Mouse (Mus musculus) hindbrain, embryonic 13.5 days (tissue): Measurements from ENCODE around the gene Il10rb. TPM values are rescaled to one million over a fixed set of nuclear protein-coding genes. Genes with fewer than 3 reads are reported as not detected.
"Not testable (repeated sequence)": the region's sequence is repeated elsewhere in the genome, so short reads cannot be mapped to it uniquely, and the experiment has no call there.

Source experiments
- ATAC-seq: fragments of 200-750 bp; cut with Nextera tagmentation; 2 replicates; pipeline ENCODE4 v1.8.0; 2017; ENCODE audit warnings: moderate TSS enrichment; ENCODE audit not compliant: low FRiP score
- H3K27ac ChIP-seq: fragments of 300-500 bp; sonication (generic); 2 replicates; pipeline ENCODE4 v1.5.1; 2015; ENCODE audit warnings: inconsistent platforms, mild to moderate bottlenecking, moderate library complexity
- H3K27me3 ChIP-seq: fragments of 300-500 bp; sonication (generic); 2 replicates; pipeline ENCODE4 v1.6.1; 2015; ENCODE audit warnings: mild to moderate bottlenecking, inconsistent platforms
- H3K36me3 ChIP-seq: fragments of 300-500 bp; sonication (generic); 2 replicates; pipeline ENCODE4 v1.6.1; 2015; ENCODE audit warnings: mild to moderate bottlenecking, inconsistent platforms
- H3K4me1 ChIP-seq: fragments of 300-500 bp; sonication (generic); replicated peaks from 2 replicates; pipeline ENCODE4 v1.6.1; 2015; ENCODE audit warnings: inconsistent platforms
- H3K4me2 ChIP-seq: fragments of 300-500 bp; sonication (generic); 2 replicates; pipeline ENCODE4 v1.6.1; 2015; ENCODE audit warnings: inconsistent platforms, mild to moderate bottlenecking, moderate library complexity
- H3K4me3 ChIP-seq: fragments of 300-500 bp; sonication (generic); 2 replicates; pipeline ENCODE4 v1.5.1; 2015; ENCODE audit warnings: mild to moderate bottlenecking, inconsistent platforms
- H3K9ac ChIP-seq: fragments of 300-500 bp; sonication (generic); 2 replicates; pipeline ENCODE4 v1.6.1; 2015; ENCODE audit warnings: mild to moderate bottlenecking, inconsistent platforms
- H3K9me3 ChIP-seq: fragments of 300-500 bp; sonication (generic); 2 replicates; pipeline ENCODE4 v1.6.1; 2016; ENCODE audit warnings: inconsistent platforms
- WGBS: fragments of 180-500 bp; shearing (Covaris S2); methylation state at CpG from one replicate; pipeline ENCODE4 v1.1.7; 2015; 5-methylcytosine and 5-hydroxymethylcytosine counted together
- polyA plus RNA-seq: library from polyadenylated mRNA; unstranded; fragments of >200 nt; fragmentation: Nextera tagmentation; extraction: Ambion mirVana; gene quantifications from 2 replicates; pipeline ENCODE4 v1.2.1, GENCODE M21; 2015

The Il10rb gene
- polyA plus RNA-seq, 1 experiment from 2014 or later: 11.1 TPM

DNA sequence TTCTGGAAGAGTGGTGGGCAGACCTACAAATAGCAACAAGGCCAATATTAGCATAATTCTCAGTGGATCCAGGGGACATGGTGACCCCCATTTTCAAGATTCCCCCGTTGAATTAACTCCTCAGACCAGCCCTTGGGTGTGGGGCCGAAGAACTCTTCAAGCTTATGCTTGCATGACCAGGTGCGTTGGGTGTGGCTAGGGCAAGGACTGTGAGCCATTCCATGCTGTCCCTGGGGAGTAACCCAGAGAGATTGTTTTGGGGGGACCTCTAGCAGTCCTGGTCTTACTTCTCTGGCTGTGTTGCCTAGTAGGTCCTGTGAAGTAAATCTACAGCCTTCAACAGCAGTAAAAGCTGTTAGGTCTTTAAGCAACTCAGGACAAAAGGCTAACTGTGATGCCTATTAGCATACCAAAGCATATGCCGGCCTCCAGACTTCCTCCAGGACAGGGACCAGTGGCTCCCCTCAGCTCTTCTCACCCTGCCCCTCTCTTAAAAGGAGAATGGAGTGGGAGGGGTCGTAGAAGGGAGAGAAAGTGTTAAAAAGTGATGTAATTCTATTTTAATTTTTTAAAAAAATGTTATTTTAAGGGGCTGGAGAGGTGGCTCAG, 26.9 kb downstream of the Il10rb start:
- 27% methylated on average over 5 of the region's 5 CpGs for WGBS

DNA sequence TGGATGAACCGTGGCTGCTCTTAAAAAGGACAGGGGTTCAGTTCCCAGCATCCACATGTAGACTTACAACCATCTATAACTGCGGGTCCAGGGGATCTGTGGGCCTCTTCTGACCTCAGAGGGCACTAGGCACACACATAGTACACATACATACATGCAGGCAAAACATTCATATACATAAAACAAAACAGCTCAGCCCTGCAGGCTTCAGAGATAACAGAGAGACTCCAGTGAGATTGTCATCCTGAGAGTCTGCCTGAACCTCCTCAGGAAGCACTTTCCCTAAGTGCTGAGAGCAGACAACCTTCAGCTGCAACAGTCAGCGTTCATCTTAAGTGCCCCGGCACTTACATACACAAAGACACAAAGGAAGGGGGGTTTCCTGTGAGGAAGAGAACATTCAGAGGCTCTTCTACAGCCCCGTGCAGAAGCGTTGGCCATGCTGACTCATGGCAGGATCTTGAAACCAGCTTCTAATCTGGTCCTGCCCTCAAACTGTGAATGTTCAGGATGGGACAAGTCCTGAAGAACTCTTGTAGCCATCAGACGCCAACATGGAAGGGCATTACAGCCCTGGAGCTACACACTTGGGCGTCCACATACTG, 27.5 kb downstream of the Il10rb start:
- no peak overlapping the region for H3K27ac ChIP-seq
- no peak overlapping the region for H3K4me2 ChIP-seq
- WGBS: 66% methylated on average over 8 of the region's 8 CpGs
- H3K4me3 ChIP-seq: no peak overlapping the region
- no peaks in the 10 kb centered on the region for H3K27me3 ChIP-seq
- no peak overlapping the region for H3K9ac ChIP-seq
- H3K4me1 ChIP-seq: no peaks in the 10 kb centered on the region
- no peaks in the 10 kb centered on the region for H3K9me3 ChIP-seq
- H3K36me3 ChIP-seq: no peaks in the 10 kb centered on the region
- ATAC-seq: no peak

More for the DNA sequence above, 26.9 kb downstream of the Il10rb start:
- Histone ChIP-seq H3K9me3 (no peaks in the 10 kb centered on the region), H3K27me3 (no peaks in the 10 kb centered on the region), H3K27ac (no peak overlapping the region), H3K36me3 (no peaks in the 10 kb centered on the region), H3K4me2 (no peak overlapping the region), H3K9ac (no peak overlapping the region), H3K4me3 (no peak overlapping the region), H3K4me1 (no peaks in the 10 kb centered on the region)
- ATAC-seq: no peak

DNA sequence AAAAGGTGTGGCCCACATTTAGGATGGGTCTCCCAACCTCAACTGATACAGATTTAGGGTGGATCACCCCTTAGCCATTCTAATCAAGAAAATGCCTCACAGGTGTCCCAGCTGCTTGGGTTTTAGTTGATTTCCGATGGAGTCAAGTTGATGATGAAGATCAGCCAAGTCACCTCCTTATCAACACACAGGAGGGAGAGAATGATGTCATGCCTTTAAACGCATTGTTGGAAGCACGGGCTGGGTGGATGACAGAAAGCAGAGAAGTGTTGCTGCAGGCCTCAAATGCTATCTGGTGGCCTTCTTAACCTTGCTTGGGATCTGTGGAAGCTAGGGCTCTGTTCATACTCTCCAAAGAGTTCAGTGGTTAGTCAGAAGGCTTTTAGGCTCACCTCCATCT, 28.2 kb downstream of the Il10rb start:
- ATAC-seq: no peak
- Histone ChIP-seq H3K9ac (no peak overlapping the region), H3K27me3 (no peaks in the 10 kb centered on the region), H3K4me2 (no peak overlapping the region), H3K4me3 (no peak overlapping the region), H3K9me3 (no peaks in the 10 kb centered on the region), H3K36me3 (no peaks in the 10 kb centered on the region), H3K27ac (no peak overlapping the region), H3K4me1 (no peaks in the 10 kb centered on the region)
- WGBS: 89% methylated on average over 3 of the region's 3 CpGs

DNA sequence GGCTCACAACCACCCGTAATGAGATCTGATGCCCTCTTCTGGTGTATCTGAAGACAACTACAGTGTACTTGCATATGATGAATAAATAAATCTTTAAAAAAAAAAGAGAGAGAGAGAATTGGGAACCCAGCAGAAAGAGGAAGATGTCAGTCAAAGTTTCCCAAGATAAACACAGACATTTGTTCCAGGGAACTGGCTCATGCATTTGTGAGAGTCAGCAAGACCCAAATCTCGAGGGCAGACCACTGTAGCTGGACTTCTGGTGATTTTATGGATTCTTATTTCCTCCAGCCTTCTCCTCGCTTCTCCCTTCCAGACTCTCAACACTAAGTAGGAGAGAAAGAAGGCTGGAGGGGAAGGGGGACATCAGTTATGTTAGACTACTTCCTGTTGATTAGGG, 32.1 kb downstream of the Il10rb start:
- Histone ChIP-seq H3K4me2 (no peak overlapping the region), H3K9ac (no peak overlapping the region), H3K27me3 (no peaks in the 10 kb centered on the region), H3K4me1 (no peaks in the 10 kb centered on the region), H3K4me3 (no peak overlapping the region), H3K36me3 (no peaks in the 10 kb centered on the region), H3K27ac (no peak overlapping the region), H3K9me3 (no peaks in the 10 kb centered on the region)
- no peak for ATAC-seq
- WGBS: 74% methylated on average over 3 of the region's 3 CpGs

DNA sequence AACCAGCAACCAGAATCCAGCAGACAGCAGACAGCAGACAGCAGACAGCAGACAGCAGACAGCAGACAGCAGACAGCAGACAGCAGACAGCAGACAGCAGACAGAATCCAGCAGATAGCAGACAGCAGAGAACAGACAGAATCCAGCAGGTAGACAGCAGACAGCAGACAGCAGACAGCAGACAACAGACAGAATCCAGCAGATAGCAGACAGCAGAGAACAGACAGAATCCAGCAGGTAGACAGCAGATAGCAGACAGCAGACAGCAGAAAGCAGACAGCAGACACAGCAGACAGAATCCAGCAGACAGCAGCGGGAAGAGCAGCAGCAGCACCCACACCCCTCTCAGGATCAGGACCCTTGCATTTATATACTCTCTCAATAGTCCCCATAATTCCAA, 32.6 kb downstream of the Il10rb start:
- H3K36me3 ChIP-seq, H3K4me2 ChIP-seq, H3K9ac ChIP-seq, H3K9me3 ChIP-seq, H3K27me3 ChIP-seq, H3K4me3 ChIP-seq, H3K27ac ChIP-seq, ATAC-seq, H3K4me1 ChIP-seq: not testable (repeated sequence)
- WGBS: 90% methylated on average over 1 of the region's 1 CpGs

DNA sequence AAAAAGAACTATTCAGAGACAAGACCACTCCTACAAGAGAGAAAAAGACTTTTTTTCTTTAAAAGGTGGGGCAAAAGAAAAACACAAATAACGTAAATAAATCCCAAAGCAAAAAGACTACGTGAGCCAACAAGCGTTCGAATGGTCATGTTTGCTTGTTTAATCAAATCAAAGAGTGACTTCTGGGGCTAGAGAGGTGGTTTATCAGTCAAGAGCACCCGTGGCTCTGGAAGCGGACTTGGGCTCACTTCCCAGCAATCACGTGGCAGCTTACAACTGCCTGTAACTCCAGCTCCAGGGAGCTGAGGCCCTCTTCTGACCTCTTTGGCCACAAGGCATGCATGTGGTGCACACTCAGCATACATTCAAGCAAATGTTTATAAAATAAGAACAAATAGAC, 35.4 kb downstream of the Il10rb start:
- Histone ChIP-seq H3K4me1 (no peaks in the 10 kb centered on the region), H3K4me2 (no peak overlapping the region), H3K27me3 (no peaks in the 10 kb centered on the region), H3K4me3 (no peak overlapping the region), H3K27ac (no peak overlapping the region), H3K9ac (no peak overlapping the region), H3K36me3 (no peaks in the 10 kb centered on the region), H3K9me3 (no peaks in the 10 kb centered on the region)
- ATAC-seq: no peak
- 64% methylated on average over 7 of the region's 7 CpGs for WGBS

DNA sequence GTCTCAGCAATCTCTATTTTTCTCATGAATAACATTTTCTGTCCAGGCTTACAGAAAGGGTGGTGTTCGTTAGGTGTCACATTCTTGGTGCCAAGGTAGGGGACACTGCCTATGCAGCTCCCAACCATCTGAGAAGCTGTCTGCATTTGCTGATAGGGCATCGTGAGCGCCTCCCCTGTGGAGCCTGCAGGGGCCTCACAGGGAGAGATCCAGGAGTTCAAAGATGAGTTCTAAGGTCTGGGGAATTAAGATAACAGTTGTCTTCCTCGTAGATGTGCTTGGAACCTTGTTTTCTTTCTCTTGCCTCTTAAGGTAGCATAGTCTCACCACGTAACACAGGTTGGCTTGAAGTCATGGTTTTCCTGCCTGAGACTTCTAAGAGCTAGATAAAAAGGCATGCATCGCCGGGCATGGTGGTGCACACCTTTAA, 35.9 kb downstream of the Il10rb start:
- no peaks in the 10 kb centered on the region for H3K27me3 ChIP-seq
- H3K27ac ChIP-seq: no peak overlapping the region
- H3K4me3 ChIP-seq: no peak overlapping the region
- no peak overlapping the region for H3K4me2 ChIP-seq
- no peak overlapping the region for H3K9ac ChIP-seq
- no peak for ATAC-seq
- H3K36me3 ChIP-seq: no peaks in the 10 kb centered on the region
- H3K9me3 ChIP-seq: no peaks in the 10 kb centered on the region
- no peaks in the 10 kb centered on the region for H3K4me1 ChIP-seq
- WGBS: 85% methylated on average over 7 of the region's 7 CpGs

DNA sequence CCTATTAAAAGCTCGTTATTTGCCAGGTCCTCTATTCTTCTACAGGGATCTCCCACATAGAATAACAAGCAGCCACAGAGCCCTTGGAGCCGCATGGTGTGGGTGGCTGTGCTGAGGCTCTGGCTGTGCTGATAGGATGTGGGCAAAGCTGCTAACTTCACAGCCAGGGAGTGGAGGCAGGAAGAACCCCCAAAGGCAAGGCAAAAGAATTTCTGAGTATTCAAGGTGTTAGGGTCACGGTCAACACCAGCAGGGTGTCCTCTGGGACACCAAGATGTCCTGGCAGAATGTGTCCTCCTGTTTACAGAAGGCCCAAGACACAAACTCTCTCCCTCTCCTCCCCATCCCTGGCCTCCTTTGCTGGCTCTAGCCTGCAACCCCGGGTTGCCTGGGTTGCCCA, 36.5 kb downstream of the Il10rb start:
- Histone ChIP-seq H3K9ac (no peak overlapping the region), H3K4me1 (no peaks in the 10 kb centered on the region), H3K27me3 (no peaks in the 10 kb centered on the region), H3K4me2 (no peak overlapping the region), H3K36me3 (no peaks in the 10 kb centered on the region), H3K4me3 (no peak overlapping the region), H3K9me3 (no peaks in the 10 kb centered on the region), H3K27ac (no peak overlapping the region)
- no peak for ATAC-seq
- 69% methylated on average over 4 of the region's 4 CpGs for WGBS

DNA sequence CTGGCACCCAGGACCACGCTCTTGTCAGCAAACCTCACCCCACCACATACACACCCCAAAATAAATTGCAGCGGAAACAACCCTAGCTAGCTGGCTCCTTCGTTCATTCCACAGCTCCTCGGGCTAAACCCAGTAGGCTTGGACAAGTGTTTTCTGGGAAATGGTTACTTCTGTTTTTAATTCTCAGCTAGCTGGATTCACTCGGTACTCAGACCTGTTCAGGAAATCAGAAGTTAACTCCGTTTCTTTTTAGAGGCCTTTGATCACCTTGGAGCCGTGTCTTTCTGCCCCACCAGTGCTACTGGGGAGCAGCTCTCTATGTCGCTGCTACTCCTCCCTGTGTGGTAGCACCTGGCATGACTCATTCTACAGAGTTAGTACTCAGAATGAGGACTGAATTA, 37.2 kb downstream of the Il10rb start:
- H3K4me2 ChIP-seq: no peak overlapping the region
- H3K36me3 ChIP-seq: no peaks in the 10 kb centered on the region
- 87% methylated on average over 8 of the region's 8 CpGs for WGBS
- no peak overlapping the region for H3K27ac ChIP-seq
- no peak overlapping the region for H3K9ac ChIP-seq
- no peak overlapping the region for H3K4me3 ChIP-seq
- H3K4me1 ChIP-seq: no peaks in the 10 kb centered on the region
- no peak for ATAC-seq
- no peaks in the 10 kb centered on the region for H3K9me3 ChIP-seq
- H3K27me3 ChIP-seq: no peaks in the 10 kb centered on the region

DNA sequence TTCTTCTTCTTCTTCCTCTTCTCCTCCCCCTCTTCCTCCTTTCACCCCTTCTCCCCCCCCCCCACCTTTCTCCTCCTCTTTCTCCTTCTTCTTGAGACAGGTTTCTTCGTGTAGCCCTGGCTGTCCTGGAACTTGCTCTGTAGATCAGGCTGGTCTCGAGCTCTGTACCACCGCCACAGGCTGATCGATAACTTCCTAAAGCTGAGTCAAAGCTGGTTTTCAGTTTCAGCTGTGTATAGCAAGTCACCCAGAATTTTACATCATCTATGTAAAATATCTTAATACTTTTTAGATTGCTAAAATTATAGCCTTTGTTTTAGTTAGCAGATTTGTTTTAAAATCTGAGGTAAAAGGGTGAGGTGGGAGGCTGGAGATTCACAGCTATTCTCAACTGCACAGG, 38.9 kb downstream of the Il10rb start:
- no peak overlapping the region for H3K4me2 ChIP-seq
- H3K36me3 ChIP-seq: no peaks in the 10 kb centered on the region
- no peaks in the 10 kb centered on the region for H3K27me3 ChIP-seq
- no peaks in the 10 kb centered on the region for H3K9me3 ChIP-seq
- WGBS: 90% methylated on average over 4 of the region's 4 CpGs
- H3K9ac ChIP-seq: no peak overlapping the region
- no peak overlapping the region for H3K27ac ChIP-seq
- no peak overlapping the region for H3K4me3 ChIP-seq
- H3K4me1 ChIP-seq: no peaks in the 10 kb centered on the region
- ATAC-seq: no peak

DNA sequence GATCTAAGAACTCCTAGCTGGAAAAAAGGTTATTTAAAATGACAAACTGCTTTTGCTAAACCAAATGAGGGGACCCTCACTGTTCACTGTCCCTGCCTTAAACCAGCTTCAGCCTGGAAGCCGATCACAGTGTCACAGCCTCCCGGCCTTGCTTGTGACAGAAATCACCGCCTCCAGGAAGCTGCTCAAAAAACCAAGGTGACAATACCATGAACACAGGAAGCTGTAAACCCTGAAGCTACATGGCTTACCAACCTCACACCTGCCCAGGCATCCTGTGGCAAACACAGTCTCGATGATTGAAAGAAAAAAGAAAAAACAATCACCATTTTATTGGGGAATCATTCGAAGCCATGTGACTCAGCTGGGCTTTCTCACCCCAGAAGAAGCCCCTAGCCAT, 39.6 kb downstream of the Il10rb start:
- Histone ChIP-seq H3K9ac (no peak overlapping the region), H3K27me3 (no peaks in the 10 kb centered on the region), H3K4me1 (no peaks in the 10 kb centered on the region), H3K36me3 (no peaks in the 10 kb centered on the region), H3K9me3 (no peaks in the 10 kb centered on the region), H3K4me2 (no peak overlapping the region), H3K4me3 (no peak overlapping the region), H3K27ac (no peak overlapping the region)
- 82% methylated on average over 5 of the region's 5 CpGs for WGBS
- no peak for ATAC-seq

DNA sequence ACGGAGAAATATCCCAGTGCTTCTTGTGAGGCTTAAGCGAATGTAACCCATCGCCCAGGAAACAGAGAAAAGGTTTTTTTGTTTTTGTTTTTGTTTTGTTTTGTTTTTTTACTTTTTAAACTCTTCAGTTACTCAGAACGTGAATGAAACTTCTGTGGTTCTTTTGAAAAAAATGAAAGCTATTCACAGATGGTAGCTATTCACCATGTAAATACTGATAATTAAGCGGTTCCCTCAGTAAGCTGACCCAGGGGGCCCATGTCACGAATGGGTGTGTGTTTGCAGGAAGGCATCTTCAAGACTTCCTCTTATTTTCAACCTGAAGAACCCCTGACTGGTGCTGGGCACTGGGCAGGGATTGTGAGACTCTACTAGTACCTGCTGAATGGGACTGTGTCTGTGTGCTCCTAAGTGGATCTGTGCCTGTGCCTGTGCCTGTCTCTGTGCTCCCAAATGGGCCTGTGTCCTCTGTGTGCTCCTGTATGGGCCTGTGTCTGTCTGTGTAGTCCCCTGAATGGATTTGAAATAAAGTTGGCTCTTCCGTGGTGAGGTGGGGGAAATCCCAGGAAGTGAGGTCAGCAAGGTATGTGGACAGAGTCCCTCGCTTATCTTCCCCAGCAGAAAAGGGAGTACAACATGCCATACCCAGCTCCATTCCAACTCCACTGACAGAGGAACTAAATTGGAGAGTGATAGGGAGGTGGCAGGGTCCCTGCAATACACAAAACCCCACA, 41.0 kb downstream of the Il10rb start:
- Histone ChIP-seq H3K4me2 (no peak overlapping the region), H3K36me3 (no peaks in the 10 kb centered on the region), H3K9me3 (no peaks in the 10 kb centered on the region), H3K27me3 (no peaks in the 10 kb centered on the region), H3K27ac (no peak overlapping the region), H3K4me3 (no peak overlapping the region), H3K4me1 (no peaks in the 10 kb centered on the region), H3K9ac (no peak overlapping the region)
- ATAC-seq: no peak
- 74% methylated on average over 8 of the region's 8 CpGs for WGBS

DNA sequence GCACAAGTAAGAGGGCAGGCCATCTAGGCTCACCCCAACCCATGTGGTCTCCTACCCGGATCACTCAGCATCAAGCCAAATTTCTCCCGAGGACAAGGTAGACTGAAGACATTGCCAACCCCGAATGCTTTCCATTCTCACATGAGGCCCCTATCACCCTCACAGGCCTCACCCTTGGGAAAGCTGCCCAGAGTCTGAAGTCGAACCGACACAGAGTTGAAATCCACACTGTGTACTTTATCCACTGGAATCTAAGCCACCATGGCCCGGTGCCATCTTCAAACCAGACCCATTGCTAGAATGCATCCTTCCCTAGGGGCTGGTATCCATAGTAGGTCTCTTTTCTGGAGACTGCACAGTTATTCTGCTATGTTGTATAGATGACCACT, 41.5 kb downstream of the Il10rb start:
- Histone ChIP-seq H3K4me1 (no peaks in the 10 kb centered on the region), H3K36me3 (no peaks in the 10 kb centered on the region), H3K27me3 (no peaks in the 10 kb centered on the region), H3K27ac (no peak overlapping the region), H3K4me2 (no peak overlapping the region), H3K9me3 (no peaks in the 10 kb centered on the region), H3K9ac (no peak overlapping the region), H3K4me3 (no peak overlapping the region)
- WGBS: 90% methylated on average over 6 of the region's 6 CpGs
- no peak for ATAC-seq
